Mouse (Mus musculus) brain, adult 2 months (tissue): ENCODE measurements around the gene Nisch.

Experiments used
- DNase-seq: peaks from one replicate; pipeline ENCODE4 v3.0.0; 2011; ENCODE audit warnings: low read depth, low spot score

Gene Nisch

DNA sequence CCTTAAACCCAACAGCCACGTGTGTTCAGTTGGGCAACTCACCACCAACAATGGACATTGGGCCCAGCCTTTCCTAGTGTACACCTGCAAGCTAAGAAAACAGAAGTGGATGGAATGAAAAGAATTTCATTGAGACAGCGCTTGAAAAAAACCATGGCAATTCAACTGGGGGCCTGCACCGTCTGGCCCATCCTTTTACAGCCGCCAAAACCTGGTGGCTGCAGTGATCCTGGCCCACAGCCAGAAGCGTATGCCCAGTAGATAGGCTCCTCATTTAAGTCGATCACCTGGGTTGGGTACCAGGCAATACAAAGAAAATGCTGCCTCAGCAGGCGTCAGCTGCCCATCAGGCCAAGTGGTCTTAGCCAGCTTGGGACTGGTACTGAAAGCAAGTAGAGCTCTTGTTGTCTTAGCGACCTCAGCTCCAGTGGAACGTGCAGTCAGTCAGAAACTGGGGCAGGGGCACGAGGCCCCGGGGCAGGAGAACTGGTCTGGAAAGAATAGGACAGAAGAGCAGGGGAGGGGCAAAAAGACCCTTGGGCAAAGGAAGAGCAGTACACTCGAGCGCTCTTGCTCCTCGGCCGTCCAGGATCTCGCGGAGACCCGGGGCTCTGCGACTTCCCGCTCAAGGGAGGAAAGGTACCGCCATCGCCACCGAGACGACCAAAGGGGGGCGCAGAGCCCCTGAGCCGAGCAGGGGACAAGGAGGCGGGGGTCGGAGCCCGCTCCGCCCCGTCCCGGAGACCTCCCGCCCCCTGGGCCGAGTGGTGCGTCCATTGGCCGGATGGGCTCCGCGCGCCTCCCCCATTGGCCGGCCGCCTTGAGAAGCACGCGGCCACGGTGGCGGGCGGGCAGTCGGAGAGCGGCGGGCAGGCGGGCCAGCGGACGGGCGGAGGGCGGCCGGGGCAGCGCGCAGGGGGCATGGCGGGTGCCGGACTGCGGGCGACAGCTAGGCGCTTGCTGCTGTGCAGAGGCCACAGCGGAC, 86.2 kb downstream of the Nisch start, which contains the start of gene Nt5dc2:
Gene Nt5dc2 (plus strand): TSS at position 818 of the 985 bp plus-strand sequence.
- DNase-seq: peak; percentile 60

DNA sequence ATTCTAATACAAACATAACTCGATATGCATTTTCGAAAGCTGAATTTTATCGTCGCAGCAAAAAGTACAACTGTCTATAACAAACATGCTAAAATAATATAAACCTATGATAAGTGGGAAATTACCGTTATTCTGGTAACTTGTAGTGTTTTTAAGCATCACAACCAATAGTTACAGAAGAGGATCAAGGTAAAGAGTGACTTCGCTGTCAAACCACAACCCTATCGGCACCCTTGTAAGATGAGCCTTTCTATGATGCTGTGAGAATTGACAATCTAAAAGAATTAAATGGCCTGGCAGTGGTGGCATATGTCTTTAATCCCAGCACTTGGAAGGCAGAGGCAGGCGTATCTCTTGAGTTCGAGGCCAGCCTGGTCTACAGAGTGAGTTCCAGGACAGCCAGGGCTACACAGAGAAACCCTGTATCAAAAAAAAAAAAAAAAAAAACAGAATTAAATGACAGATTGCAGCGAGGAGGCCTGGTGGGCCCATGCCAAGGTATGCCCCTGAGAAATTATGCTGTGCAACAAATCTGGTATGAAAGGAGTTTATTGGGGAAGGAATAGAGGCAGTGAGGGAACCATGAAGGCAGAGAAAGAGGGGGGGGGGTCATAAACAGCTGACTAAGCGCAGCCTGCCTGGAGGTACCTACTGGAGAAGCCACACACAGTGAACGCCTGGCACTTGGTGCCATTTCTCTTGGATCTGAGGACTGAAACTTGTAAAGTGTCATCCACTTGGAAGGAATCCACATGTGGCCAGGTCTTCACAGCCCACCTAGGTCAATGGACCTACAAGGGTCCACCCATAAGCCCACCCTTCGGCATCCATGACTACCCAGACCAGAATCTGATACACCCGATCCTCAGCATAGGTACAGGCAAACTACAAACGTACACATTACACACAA, 87.2 kb downstream of the Nisch start:
- DNase-seq: no peak

DNA sequence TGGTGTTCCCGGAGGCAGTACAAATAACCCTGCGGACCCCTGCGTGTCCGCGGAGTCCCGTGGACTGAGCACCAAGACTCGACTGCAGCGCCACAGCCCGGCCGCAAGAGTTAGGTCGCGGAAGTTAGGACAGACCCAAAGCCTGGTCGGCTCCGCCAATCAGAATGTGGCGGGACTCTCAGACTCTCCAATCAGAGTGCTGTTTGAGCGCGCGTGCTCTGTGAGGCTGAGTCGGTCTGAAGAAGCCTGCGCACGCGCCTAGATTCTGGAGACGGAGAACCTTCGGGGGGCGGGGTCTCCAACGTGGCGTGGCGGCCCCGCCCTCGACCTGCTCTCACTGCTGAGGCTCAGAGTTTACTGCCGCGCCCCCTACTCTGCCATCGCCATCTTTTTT, 87.9 kb downstream of the Nisch start, which contains the start of gene Smim4:
Gene Smim4 (minus strand): TSS at position 131 of the 394 bp plus-strand sequence.
- peak; percentile 99 for DNase-seq

DNA sequence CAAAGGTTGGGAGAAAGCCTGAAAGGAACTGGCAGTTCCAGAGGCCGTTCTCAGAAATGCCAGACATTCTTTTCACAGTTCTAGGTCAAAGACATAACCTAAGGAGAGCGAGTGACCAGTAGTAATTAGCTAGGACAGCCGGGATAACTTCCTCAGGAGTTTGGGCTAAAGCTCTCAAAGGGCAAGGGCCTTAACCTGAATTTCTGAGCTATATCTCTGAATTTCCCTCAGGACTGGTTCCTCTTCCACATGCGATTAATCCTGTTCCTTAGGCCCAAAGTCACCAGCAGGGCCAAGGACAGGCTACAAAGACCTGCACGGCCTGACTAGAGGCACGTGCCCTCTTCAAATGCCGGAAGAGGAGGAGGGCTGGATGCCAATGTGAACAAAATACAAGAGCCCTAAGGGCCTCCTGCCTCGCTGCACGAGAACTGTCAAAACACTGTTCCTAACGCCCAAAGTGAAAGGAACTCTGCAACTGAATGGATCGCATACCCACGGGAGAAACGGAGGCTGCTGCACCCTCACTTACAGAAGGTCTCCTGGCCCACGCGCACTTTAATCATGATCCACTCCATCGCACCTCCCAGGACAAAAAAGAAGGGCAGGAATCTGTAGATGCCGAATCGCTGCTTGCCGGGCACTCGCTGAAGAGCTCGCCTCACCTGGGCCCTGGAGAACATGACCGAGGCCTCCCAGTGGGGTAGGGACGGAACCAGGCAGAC, 88.5 kb downstream of the Nisch start:
- DNase-seq: peak; percentile 64

DNA sequence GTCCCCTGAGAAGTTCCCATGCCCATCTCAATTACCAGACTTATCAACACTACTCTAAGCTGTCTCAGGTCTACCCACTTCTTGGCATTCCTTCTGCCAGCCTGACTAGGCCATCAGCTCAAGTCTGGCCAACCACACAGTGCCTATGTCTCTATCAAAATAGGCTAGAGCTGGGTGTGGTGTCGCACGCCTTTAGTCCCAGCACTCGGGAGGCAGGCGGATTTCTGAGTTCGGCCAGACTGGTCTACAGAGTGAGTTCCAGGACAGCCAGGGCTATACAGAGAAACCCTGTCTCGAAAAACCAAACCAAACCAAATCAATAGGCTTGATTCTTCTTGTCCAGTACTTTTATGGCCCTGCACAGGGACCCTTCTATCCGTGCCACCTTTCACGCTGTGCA, 89.9 kb downstream of the Nisch start:
- no peak for DNase-seq

DNA sequence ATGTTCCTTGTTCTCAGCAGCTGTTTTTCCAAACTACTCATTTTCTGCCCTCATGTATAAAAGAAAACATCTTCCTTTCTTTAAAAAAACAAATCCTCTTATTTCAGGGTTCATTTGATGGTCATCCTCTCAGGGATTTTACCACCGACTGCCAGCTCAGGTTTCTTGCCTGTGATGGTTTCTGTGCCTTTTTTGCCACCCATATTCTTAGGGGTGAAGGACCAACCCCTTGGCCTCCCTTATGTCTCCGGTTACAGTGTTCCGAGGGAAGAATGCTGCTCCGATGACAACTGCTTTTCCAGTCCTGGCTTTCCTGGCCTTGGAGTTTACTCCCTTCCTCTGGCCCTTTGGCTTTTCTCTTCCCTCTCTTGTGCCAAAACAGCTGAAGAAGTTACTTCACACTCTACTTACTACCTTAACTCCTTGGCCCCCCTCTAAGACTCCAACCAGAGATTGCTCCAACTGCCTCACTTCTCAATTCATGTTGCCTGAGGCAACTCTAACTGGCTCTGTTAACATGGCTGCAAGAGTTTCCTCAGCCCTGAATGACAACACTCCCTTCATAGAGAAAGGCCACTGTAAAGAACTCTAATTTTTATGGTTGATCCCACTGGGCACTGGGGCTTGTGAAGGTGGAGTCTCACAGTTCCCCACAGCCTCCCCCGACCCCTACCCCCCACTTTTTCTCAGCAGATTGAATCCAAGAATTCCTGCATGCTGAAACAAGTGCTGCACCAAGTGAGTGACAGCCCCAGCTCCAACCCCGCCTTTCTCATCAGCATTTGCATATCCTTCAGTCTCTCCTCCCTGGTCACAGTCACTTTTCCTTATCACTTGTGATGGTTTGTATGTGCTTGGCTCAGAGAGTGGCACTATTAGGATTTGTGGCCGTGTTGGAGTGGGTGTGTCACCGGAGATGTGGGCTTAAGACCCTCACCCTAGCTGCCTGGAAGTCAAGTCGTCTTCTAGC, 91.4 kb downstream of the Nisch start:
- DNase-seq: no peak
